ENCODE assay signal across 22 mouse cellular contexts in the genomic region with DNA sequence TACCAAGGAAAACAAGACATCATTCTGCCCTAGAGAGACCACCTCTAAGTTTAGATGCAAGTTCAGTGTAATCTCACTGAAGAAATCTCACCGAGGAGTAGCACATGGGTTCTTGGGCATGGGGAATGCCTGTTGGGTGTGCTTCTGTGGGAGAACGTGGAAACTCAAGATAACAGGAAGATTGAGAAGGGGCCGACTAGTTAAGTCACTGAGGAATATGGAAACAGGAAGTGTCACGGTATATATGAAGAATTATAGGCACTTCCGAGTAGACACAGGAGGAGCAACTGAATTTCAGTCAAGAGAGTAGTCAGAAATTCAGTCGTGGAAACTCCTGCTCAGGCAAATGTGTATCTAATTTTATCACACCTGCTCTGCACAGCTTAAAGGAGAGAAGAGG.
"Had no signal": no experiment of that assay in that cellular context is flagged by ENCODE, and none has a peak within 500 bp of the region (broad histone marks: within the 10 kb centered on the region; RNA-seq: fewer than 3 reads in every experiment).

No protein-coding gene starts in this region.

- H3K4me3 ChIP-seq: heart, embryonic 10.5 days; heart, embryonic 12.5 days; hindbrain, embryonic 10.5 days; hindbrain, embryonic 13.5 days; hindbrain, embryonic 15.5 days; layer of hippocampus, adult 2 months; limb, embryonic 13.5 days; limb, embryonic 15.5 days; liver, embryonic 12.5 days had no signal

- H3K9ac ChIP-seq: heart, embryonic 12.5 days; hindbrain, embryonic 13.5 days; hindbrain, embryonic 15.5 days; limb, embryonic 13.5 days; limb, embryonic 15.5 days; liver, embryonic 12.5 days had no signal

- H3K36me3 ChIP-seq: heart, embryonic 10.5 days; heart, embryonic 12.5 days; hindbrain, embryonic 10.5 days; hindbrain, embryonic 13.5 days; hindbrain, embryonic 15.5 days; limb, embryonic 13.5 days; limb, embryonic 15.5 days; liver, embryonic 12.5 days had no signal

- H3K27me3 ChIP-seq: heart, embryonic 12.5 days; hindbrain, embryonic 15.5 days; limb, embryonic 13.5 days; limb, embryonic 15.5 days; liver, embryonic 12.5 days had no signal

- H3K27ac ChIP-seq: heart, embryonic 10.5 days; hindbrain, embryonic 10.5 days; hindbrain, embryonic 13.5 days; hindbrain, embryonic 15.5 days; hindbrain, postnatal 0 days; layer of hippocampus, adult 2 months; limb, embryonic 13.5 days; limb, embryonic 15.5 days; liver, embryonic 12.5 days had no signal

- H3K9me3 ChIP-seq: heart, embryonic 10.5 days; heart, embryonic 12.5 days; hindbrain, embryonic 10.5 days; hindbrain, embryonic 13.5 days; hindbrain, embryonic 15.5 days; limb, embryonic 13.5 days; limb, embryonic 15.5 days; liver, embryonic 12.5 days had no signal

- ATAC-seq: hindbrain, postnatal 0 days; intestine, postnatal 0 days; liver, embryonic 12.5 days had no signal

- H3K4me1 ChIP-seq: heart, embryonic 10.5 days; heart, embryonic 12.5 days; hindbrain, embryonic 10.5 days; hindbrain, embryonic 13.5 days; hindbrain, embryonic 15.5 days; limb, embryonic 15.5 days; liver, embryonic 12.5 days had no signal

- H3K4me2 ChIP-seq: heart, embryonic 12.5 days; hindbrain, embryonic 13.5 days; hindbrain, embryonic 15.5 days; limb, embryonic 13.5 days; limb, embryonic 15.5 days; liver, embryonic 12.5 days had no signal

- DNase-seq: gastrocnemius, postnatal 14 days; gastrocnemius, postnatal 36 days; heart, adult 18-20 months; heart, postnatal 10 days; heart, postnatal 4 days; kidney, adult 18-20 months; kidney, adult 8-10 months; kidney, postnatal 10 days; kidney, postnatal 25 days; kidney, postnatal 4 days; left cerebral cortex, postnatal 4 days had no signal
